Mouse (Mus musculus): ENCODE data around the gene Tbccd1. TPM values are rescaled to one million over a fixed set of nuclear protein-coding genes. Genes with fewer than 3 reads are reported as not detected.

Tbccd1 gene
- 10 to 100 TPM; 10.9 to 11.2 TPM for total RNA-seq (2021)

- DNase-seq, result peak; percentile 99
- intact Hi-C loops (cut with DNase I), result loop anchor here (5.0 kb wide), 3 partner anchors 250 to 590 kb away; partner anchors contain the start of genes Eif4a2, Rfc4 and Tra2b
Observed at GRCm38 (mm10) chr16:22857431-22858113, at the start of gene Tbccd1, which contains the start of gene Dnajb11. Tbccd1 (minus strand) TSS chr16:22857669. Dnajb11 (plus strand) TSS chr16:22857845.

GRCm38 (mm10) chr16:22901326-22901725 lies 43.9 kb upstream of the Tbccd1 start:
- DNase-seq, result no peak
- intact Hi-C loops (cut with DNase I), result no loop called here

GRCm38 (mm10) chr16:22899866-22900570 lies 42.5 kb upstream of the Tbccd1 start:
- intact Hi-C loops (cut with DNase I), result no loop called here
- DNase-seq, result no peak

- no peak for DNase-seq
- intact Hi-C loops (cut with DNase I), result no loop called here
Observed at GRCm38 (mm10) chr16:22899346-22899745, 41.9 kb upstream of the Tbccd1 start.

- intact Hi-C loops (cut with DNase I), result no loop called here
- DNase-seq, result no peak
Observed at GRCm38 (mm10) chr16:22896618-22897017, 39.1 kb upstream of the Tbccd1 start.

GRCm38 (mm10) chr16:22894095-22894494 lies 36.6 kb upstream of the Tbccd1 start:
- intact Hi-C loops (cut with DNase I), result no loop called here
- DNase-seq, result no peak

GRCm38 (mm10) chr16:22891733-22892154 lies 34.3 kb upstream of the Tbccd1 start:
- DNase-seq, result peak in 1 of 2 experiments; percentile 21

GRCm38 (mm10) chr16:22890683-22891510 lies 33.4 kb upstream of the Tbccd1 start, which contains the start of gene Ahsg:
Ahsg (plus strand) TSS chr16:22891277.
- DNase-seq, result no peak
- intact Hi-C loops (cut with DNase I), result no loop called here

More at GRCm38 (mm10) chr16:22891733-22892154, 34.3 kb upstream of the Tbccd1 start:
- intact Hi-C loops (cut with DNase I), result no loop called here

GRCm38 (mm10) chr16:22889716-22890115 lies 32.2 kb upstream of the Tbccd1 start:
- intact Hi-C loops (cut with DNase I), result no loop called here
- no peak for DNase-seq

GRCm38 (mm10) chr16:22888835-22889234 lies 31.4 kb upstream of the Tbccd1 start:
- no peak for DNase-seq
- intact Hi-C loops (cut with DNase I), result no loop called here

GRCm38 (mm10) chr16:22886726-22887125 lies 29.3 kb upstream of the Tbccd1 start:
- DNase-seq, result no peak
- intact Hi-C loops (cut with DNase I), result no loop called here

GRCm38 (mm10) chr16:22885356-22885755 lies 27.9 kb upstream of the Tbccd1 start:
- no peak for DNase-seq
- intact Hi-C loops (cut with DNase I), result no loop called here

- no peak for DNase-seq
- intact Hi-C loops (cut with DNase I), result no loop called here
Observed at GRCm38 (mm10) chr16:22883441-22883840, 26.0 kb upstream of the Tbccd1 start.

- intact Hi-C loops (cut with DNase I), result no loop called here
- DNase-seq, result no peak
Observed at GRCm38 (mm10) chr16:22881487-22881886, 24.0 kb upstream of the Tbccd1 start.

GRCm38 (mm10) chr16:22880900-22881299 lies 23.4 kb upstream of the Tbccd1 start:
- intact Hi-C loops (cut with DNase I), result no loop called here
- DNase-seq, result no peak

- intact Hi-C loops (cut with DNase I), result no loop called here
- DNase-seq, result no peak
Observed at GRCm38 (mm10) chr16:22879945-22880595, 22.6 kb upstream of the Tbccd1 start.

- intact Hi-C loops (cut with DNase I), result no loop called here
Observed at GRCm38 (mm10) chr16:22878716-22879115, 21.2 kb upstream of the Tbccd1 start.

GRCm38 (mm10) chr16:22877660-22878390 lies 20.4 kb upstream of the Tbccd1 start:
- DNase-seq, result no peak
- intact Hi-C loops (cut with DNase I), result loop anchor here (2.0 kb wide), 1 partner anchor 169 kb away; no protein-coding TSS in a partner anchor

More at GRCm38 (mm10) chr16:22878716-22879115, 21.2 kb upstream of the Tbccd1 start:
- no peak for DNase-seq

Measured in heart, postnatal 36 days (tissue).